Mouse (Mus musculus): ENCODE results near the gene Crb1. TPM values are rescaled to one million over a fixed set of nuclear protein-coding genes. Genes with fewer than 3 reads are reported as not detected.

Gene Crb1
- polyA plus RNA-seq, 1 experiment from 2014 or later = not detected

- Histone ChIP-seq H3K4me3 (ENCODE audit: low read depth, low read length) (no peak overlapping the region), H3K9ac (replicated peaks) (no peak overlapping the region), H3K27me3 (ENCODE audit: insufficient read depth, low read length) (no peaks in the 10 kb centered on the region), H3K27ac (ENCODE audit: low read depth) (no peak overlapping the region), H3K4me1 (ENCODE audit: insufficient read depth) (no peaks in the 10 kb centered on the region), H3K36me3 (replicated peaks; ENCODE audit: insufficient read depth, low read length) (no peaks in the 10 kb centered on the region), H3K4me2 (ENCODE audit: low read depth, low read length) (no peak overlapping the region), H3K9me3 (ENCODE audit: low read length) (no peaks in the 10 kb centered on the region)
- no peak for ATAC-seq
- no peak for DNase-seq
- 32% methylated on average over 5 of the region's 5 CpGs for WGBS (ENCODE audit: insufficient replicate concordance)
- no peak for TF ChIP-seq CTCF (IDR thresholded peaks at IDR 0.05; ENCODE audit: low read depth)
- TF ChIP-seq EP300 (IDR thresholded peaks at IDR 0.05; ENCODE audit: low read depth) = no peak
Measured at GRCm38 (mm10) chr1:139194428-139195028, 182.4 kb downstream of the Crb1 start.

- TF ChIP-seq CTCF (IDR thresholded peaks at IDR 0.05; ENCODE audit: low read depth) (no peak), EP300 (IDR thresholded peaks at IDR 0.05; ENCODE audit: low read depth) (no peak)
- ATAC-seq = no peak
Measured at GRCm38 (mm10) chr1:139194011-139194410, 182.9 kb downstream of the Crb1 start.

DNA sequence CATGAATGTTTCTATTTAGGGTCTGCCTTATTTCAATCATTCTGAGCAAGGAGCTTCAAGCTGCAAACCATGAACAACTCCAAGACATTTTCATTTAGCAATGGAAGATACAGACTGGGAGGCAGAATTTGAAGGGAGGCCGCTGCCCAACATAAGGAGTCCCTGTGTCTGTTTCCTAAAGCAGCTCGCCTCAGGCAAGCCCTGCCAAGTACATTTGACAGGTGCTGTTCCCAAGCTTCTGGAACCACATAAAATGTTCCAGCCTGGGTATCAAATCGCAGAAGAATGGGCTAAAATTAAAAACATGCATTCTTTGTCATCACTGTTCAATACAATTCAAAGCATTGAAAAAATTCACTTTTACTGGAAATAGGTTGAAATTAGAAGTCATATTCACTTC, 184.3 kb downstream of the Crb1 start:
- no peak overlapping the region for H3K9ac ChIP-seq (replicated peaks)
- H3K27ac ChIP-seq (ENCODE audit: low read depth) = no peak overlapping the region
- TF ChIP-seq EP300 (IDR thresholded peaks at IDR 0.05; ENCODE audit: low read depth) = no peak
- no peak for TF ChIP-seq CTCF (IDR thresholded peaks at IDR 0.05; ENCODE audit: low read depth)
- no peaks in the 10 kb centered on the region for H3K9me3 ChIP-seq (ENCODE audit: low read length)
- ATAC-seq (no peak), DNase-seq (no peak)
- H3K27me3 ChIP-seq (ENCODE audit: insufficient read depth, low read length) = no peaks in the 10 kb centered on the region
- no peak overlapping the region for H3K4me3 ChIP-seq (ENCODE audit: low read depth, low read length)
- H3K4me1 ChIP-seq (ENCODE audit: insufficient read depth) = no peaks in the 10 kb centered on the region
- no peaks in the 10 kb centered on the region for H3K36me3 ChIP-seq (replicated peaks; ENCODE audit: insufficient read depth, low read length)
- 76% methylated on average over 3 of the region's 3 CpGs for WGBS (ENCODE audit: insufficient replicate concordance)
- no peak overlapping the region for H3K4me2 ChIP-seq (ENCODE audit: low read depth, low read length)

More at GRCm38 (mm10) chr1:139194011-139194410, 182.9 kb downstream of the Crb1 start:
- no peak overlapping the region for H3K4me3 ChIP-seq (ENCODE audit: low read depth, low read length)
- no peak overlapping the region for H3K27ac ChIP-seq (ENCODE audit: low read depth)
- no peaks in the 10 kb centered on the region for H3K27me3 ChIP-seq (ENCODE audit: insufficient read depth, low read length)
- no peak overlapping the region for H3K4me2 ChIP-seq (ENCODE audit: low read depth, low read length)
- WGBS (ENCODE audit: insufficient replicate concordance) = 65% methylated on average over 2 of the region's 2 CpGs
- no peak for DNase-seq
- H3K9me3 ChIP-seq (ENCODE audit: low read length) = no peaks in the 10 kb centered on the region
- H3K36me3 ChIP-seq (replicated peaks; ENCODE audit: insufficient read depth, low read length) = no peaks in the 10 kb centered on the region
- no peaks in the 10 kb centered on the region for H3K4me1 ChIP-seq (ENCODE audit: insufficient read depth)
- H3K9ac ChIP-seq (replicated peaks) = no peak overlapping the region

- no peaks in the 10 kb centered on the region for H3K36me3 ChIP-seq (replicated peaks; ENCODE audit: insufficient read depth, low read length)
- H3K9me3 ChIP-seq (ENCODE audit: low read length) = no peaks in the 10 kb centered on the region
- 63% methylated on average over 6 of the region's 6 CpGs for WGBS (ENCODE audit: insufficient replicate concordance)
- no peak overlapping the region for H3K9ac ChIP-seq (replicated peaks)
- no peak for TF ChIP-seq EP300 (IDR thresholded peaks at IDR 0.05; ENCODE audit: low read depth)
- no peak overlapping the region for H3K27ac ChIP-seq (ENCODE audit: low read depth)
- no peak for ATAC-seq
- H3K4me3 ChIP-seq (ENCODE audit: low read depth, low read length) = no peak overlapping the region
- H3K4me1 ChIP-seq (ENCODE audit: insufficient read depth) = no peaks in the 10 kb centered on the region
- no peak overlapping the region for H3K4me2 ChIP-seq (ENCODE audit: low read depth, low read length)
- DNase-seq = no peak
- no peaks in the 10 kb centered on the region for H3K27me3 ChIP-seq (ENCODE audit: insufficient read depth, low read length)
Measured at GRCm38 (mm10) chr1:139180481-139181149, 196.3 kb downstream of the Crb1 start.

GRCm38 (mm10) chr1:139179707-139180106, 197.2 kb downstream of the Crb1 start:
- Histone ChIP-seq H3K9ac (replicated peaks) (no peak overlapping the region), H3K4me1 (ENCODE audit: insufficient read depth) (no peaks in the 10 kb centered on the region), H3K4me2 (ENCODE audit: low read depth, low read length) (no peak overlapping the region), H3K9me3 (ENCODE audit: low read length) (no peaks in the 10 kb centered on the region), H3K36me3 (replicated peaks; ENCODE audit: insufficient read depth, low read length) (no peaks in the 10 kb centered on the region), H3K4me3 (ENCODE audit: low read depth, low read length) (no peak overlapping the region), H3K27me3 (ENCODE audit: insufficient read depth, low read length) (no peaks in the 10 kb centered on the region), H3K27ac (ENCODE audit: low read depth) (no peak overlapping the region)
- ATAC-seq (no peak), DNase-seq (no peak)
- WGBS (ENCODE audit: insufficient replicate concordance) = 88% methylated on average over 1 of the region's 1 CpGs
- TF ChIP-seq EP300 (IDR thresholded peaks at IDR 0.05; ENCODE audit: low read depth) (no peak), CTCF (IDR thresholded peaks at IDR 0.05; ENCODE audit: low read depth) (no peak)

DNA sequence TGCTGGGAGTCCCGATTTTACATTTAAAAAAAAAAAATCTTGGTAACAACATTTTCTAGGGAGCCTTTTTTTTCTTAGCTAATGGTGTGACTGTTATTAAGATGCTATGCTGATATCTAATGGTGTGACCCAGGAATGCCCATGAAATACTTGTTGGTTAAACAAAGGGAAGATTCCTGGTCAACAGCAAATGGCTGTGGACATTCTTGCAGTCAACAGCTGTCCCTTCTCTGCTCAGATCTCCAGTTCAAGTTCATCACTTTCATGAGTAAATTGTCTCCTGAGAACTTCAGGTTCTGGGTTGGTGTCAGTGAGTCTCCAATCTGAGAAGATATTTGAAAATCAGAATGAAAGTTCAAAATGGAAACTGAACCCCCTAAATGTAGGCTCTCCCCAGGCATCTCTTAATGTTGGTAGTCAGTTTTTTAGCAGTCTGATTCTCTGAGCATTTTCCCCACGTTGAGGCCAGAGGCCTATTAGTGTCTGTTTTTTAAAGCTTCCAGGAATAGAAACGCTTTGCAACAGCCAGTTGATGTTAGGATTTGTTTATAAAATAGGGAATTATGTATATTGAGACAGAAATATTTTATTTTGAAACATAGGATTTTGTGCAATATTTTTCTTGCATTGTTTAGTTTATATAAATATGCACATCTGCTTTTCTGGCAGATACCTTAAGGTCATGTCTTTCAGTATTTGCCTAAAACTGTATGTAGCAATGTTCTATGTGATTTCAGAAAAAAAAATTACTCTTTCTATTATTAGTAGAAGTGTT, 202.7 kb downstream of the Crb1 start:
- Histone ChIP-seq H3K27ac (ENCODE audit: low read depth) (no peak overlapping the region), H3K4me2 (ENCODE audit: low read depth, low read length) (no peak overlapping the region), H3K4me3 (ENCODE audit: low read depth, low read length) (no peak overlapping the region), H3K4me1 (ENCODE audit: insufficient read depth) (no peaks in the 10 kb centered on the region), H3K36me3 (replicated peaks; ENCODE audit: insufficient read depth, low read length) (peaks cover 14% of the 10 kb centered on the region), H3K9ac (replicated peaks) (no peak overlapping the region), H3K9me3 (ENCODE audit: low read length) (no peaks in the 10 kb centered on the region), H3K27me3 (ENCODE audit: insufficient read depth, low read length) (no peaks in the 10 kb centered on the region)
- TF ChIP-seq EP300 (IDR thresholded peaks at IDR 0.05; ENCODE audit: low read depth) = no peak
- TF ChIP-seq CTCF (IDR thresholded peaks at IDR 0.05; ENCODE audit: low read depth) = no peak
- ATAC-seq (no peak), DNase-seq (no peak)
- 77% methylated on average over 3 of the region's 3 CpGs for WGBS (ENCODE audit: insufficient replicate concordance)

Data from liver, postnatal 0 days (tissue).